ENCODE assay signal across 8 mouse cellular contexts in the genomic region with DNA sequence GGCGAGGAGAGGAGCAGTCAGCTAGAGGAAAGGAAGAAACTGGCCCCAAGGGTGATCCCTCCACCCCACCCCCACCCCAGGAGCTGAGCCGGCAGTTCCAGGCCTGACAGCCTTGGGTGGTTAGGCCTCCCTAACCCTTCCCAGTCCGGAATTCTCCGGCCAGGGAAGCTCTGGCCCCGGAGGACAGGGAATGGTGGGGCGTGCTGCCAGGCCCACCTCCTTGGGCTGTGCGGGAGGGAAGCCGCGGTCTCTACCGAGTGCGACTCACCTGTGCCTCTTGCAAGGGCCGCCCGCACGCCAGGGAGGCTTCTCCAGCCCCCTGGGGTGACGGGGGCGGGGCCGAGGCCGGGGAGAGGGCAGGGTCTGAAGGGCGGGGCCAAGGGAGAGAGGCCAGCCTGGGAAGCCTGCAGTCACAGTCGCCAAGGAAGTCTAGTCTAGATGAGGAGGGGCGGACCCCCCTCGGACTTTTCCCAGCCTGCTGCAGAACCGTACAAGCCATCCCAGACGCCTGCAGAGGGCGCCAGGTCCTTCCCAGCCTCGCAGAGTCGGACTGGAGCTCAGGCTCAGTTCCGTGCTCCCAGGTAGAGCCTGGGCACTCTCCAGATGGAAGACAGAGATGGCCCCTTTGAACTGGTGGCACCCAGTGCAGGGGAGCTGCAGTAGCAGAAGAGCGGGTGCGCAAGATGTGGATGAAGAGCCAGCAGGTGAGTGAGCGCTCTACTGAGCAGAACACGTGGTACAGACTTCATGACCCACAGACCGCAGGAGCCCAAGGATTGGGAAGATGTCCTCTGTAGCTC. TPM values are rescaled to one million over a fixed set of nuclear protein-coding genes. Genes with fewer than 3 reads are reported as not detected.
DNase-seq lines count a peak whose midpoint lies in the region; ATAC-seq and TF ChIP-seq lines count a peak whose summit lies in the region.

TSS of gene Smim1 (minus strand) at position 590 of the 800 bp plus-strand sequence.

- peaks cover 6% of the 10 kb centered on the region; the same call in 1 of the 2 replicates for H3K4me1 ChIP-seq in hindbrain, embryonic 11.5 days (replicated peaks; ENCODE audit: control insufficient read depth, insufficient read depth, low read length)

- peaks cover 7% of the 10 kb centered on the region; the same call in 1 of the 2 replicates for H3K27me3 ChIP-seq in hindbrain, embryonic 11.5 days (ENCODE audit: control insufficient read depth, insufficient read depth, low read length)

- peak; percentile 69 for TF ChIP-seq CTCF in left cerebral cortex, adult 2 months (IDR thresholded peaks at IDR 0.05)

- H3K36me3 ChIP-seq in hindbrain, embryonic 11.5 days (ENCODE audit: control insufficient read depth, insufficient read depth, low read length): no peaks in the 10 kb centered on the region; the same call in 1 of the 2 replicates

- ATAC-seq in hindbrain, embryonic 11.5 days (ENCODE audit: low FRiP score): peak; percentile 68
- peak; percentile 27 for ATAC-seq in megakaryocyte, adult 5-6 weeks (ENCODE audit: poor library complexity, severe bottlenecking)
- ATAC-seq in activated CD4-positive, CD25-positive, alpha-beta regulatory T cell, adult 4 months: no peak

- no peak within 1 kb of the TSS for H3K27ac ChIP-seq in hindbrain, embryonic 11.5 days (ENCODE audit: low read depth, low read length)
- H3K27ac ChIP-seq in left cerebral cortex, adult 2 months: peak within 1 kb of the TSS; percentile 87

- no peaks in the 10 kb centered on the region for H3K9me3 ChIP-seq in hindbrain, embryonic 11.5 days (ENCODE audit: control insufficient read depth, low read length)

- H3K4me3 ChIP-seq in hindbrain, embryonic 11.5 days (ENCODE audit: low read depth, low read length): peak within 1 kb of the TSS; percentile 24
- peak within 1 kb of the TSS; percentile 45 for H3K4me3 ChIP-seq in left cerebral cortex, adult 2 months

- under 1% methylated on average over 32 of the region's 33 CpGs for WGBS in hindbrain, embryonic 11.5 days

- DNase-seq in ZHBTc4 (ENCODE audit: low read depth, low spot score): peak; percentile 95
- DNase-seq in cerebellum, postnatal 10 days: peak; percentile 77 to 79
- DNase-seq in frontal cortex, adult 2 months (ENCODE audit: extremely low spot score in 1 of 2, low spot score in 1 of 2): peak; percentile 51 to 77
- peak; percentile 72 for DNase-seq in hindbrain, embryonic 11.5 days (ENCODE audit: low spot score)
- DNase-seq in left cerebral cortex, adult 2 months (ENCODE audit: extremely low spot score in 1 of 2, low spot score in 2 of 2): peak; percentile 64 to 70
- DNase-seq in right cerebral cortex, postnatal 25 days: peak; percentile 59

- intact Hi-C loops in left cerebral cortex, adult 2 months (cut with DNase I): loop anchor here (2.0 to 5.0 kb wide), 2 partner anchors 79 to 131 kb away; no protein-coding TSS in a partner anchor

- H3K9ac ChIP-seq in hindbrain, embryonic 11.5 days (ENCODE audit: low read depth, low read length): peak within 1 kb of the TSS; percentile 56

- H3K4me2 ChIP-seq in hindbrain, embryonic 11.5 days (replicated peaks; ENCODE audit: low read depth, low read length): peak within 1 kb of the TSS; percentile 54

RNA-seq across cellular contexts. Expression of gene Smim1, which starts in this region (rescaled TPM):
- 19.4 and 20.0 TPM in 2 replicates for polyA plus RNA-seq in frontal cortex, adult 2 months (2012; rRNA removed)
- polyA plus RNA-seq in hindbrain, embryonic 11.5 days (2014; fragmentation: Nextera tagmentation; extraction: Ambion mirVana): 9.7 and 9.8 TPM in 2 replicates
- 10 to 100 TPM in 1 of 2 experiments, 1 to 10 TPM in 1; 7.6 to 11.7 TPM for total RNA-seq in left cerebral cortex, adult 2 months (2021)
- 0.62 and 1.9 TPM in 2 replicates for total RNA-seq in megakaryocyte, adult 5-6 weeks (2015)
- 0.26 and 1.3 TPM in 2 replicates for total RNA-seq in megakaryocyte, adult 5-6 weeks (2017)
- 1 to 10 TPM in 1 of 2 experiments, not detected in 1; 1.0 TPM for polyA plus RNA-seq in activated CD4-positive, CD25-positive, alpha-beta regulatory T cell, adult 4 months (2017; shearing (Covaris generic))
